Mouse (Mus musculus) myocyte (in vitro differentiated cells): Measurements from ENCODE around the gene Sh3pxd2a. TPM values are rescaled to one million over a fixed set of nuclear protein-coding genes. Genes with fewer than 3 reads are reported as not detected.

Source experiments
- H3K27me3 ChIP-seq: one replicate; pipeline ENCODE4 v1.6.1; 2011; ENCODE audit not compliant: control insufficient read depth, insufficient read depth, insufficient read length
- H3K36me3 ChIP-seq: one replicate; pipeline ENCODE4 v1.6.1; 2011; ENCODE audit not compliant: control insufficient read depth, insufficient read depth
- H3K4me2 ChIP-seq: one replicate; pipeline ENCODE4 v1.6.1; 2011; ENCODE audit warnings: low read depth, control low read depth
- H3K4me3 ChIP-seq: one replicate; pipeline ENCODE4 v1.5.1; 2011; ENCODE audit warnings: mild to moderate bottlenecking, control low read depth, moderate library complexity
- H3K79me2 ChIP-seq: one replicate; pipeline ENCODE4 v1.6.1; 2011; ENCODE audit not compliant: control insufficient read depth, insufficient read depth
- H3ac ChIP-seq: one replicate; pipeline ENCODE4 v1.6.1; 2011; ENCODE audit not compliant: control insufficient read depth, insufficient read length
- CEBPB ChIP-seq: IDR thresholded peaks from 2 replicates; pipeline ENCODE4 v1.6.1; 2011; ENCODE audit warnings: mild to moderate bottlenecking, moderate library complexity; ENCODE audit not compliant: poor library complexity, insufficient read depth, severe bottlenecking
- E2F4 ChIP-seq: IDR thresholded peaks from one replicate; pipeline ENCODE4 v1.6.1; 2011; ENCODE audit warnings: mild to moderate bottlenecking, control low read depth, moderate library complexity; ENCODE audit not compliant: insufficient read depth
- MAX ChIP-seq: IDR thresholded peaks from one replicate; pipeline ENCODE4 v1.6.1; 2011; ENCODE audit warnings: low read depth, mild to moderate bottlenecking, control low read depth
- MYOD1 ChIP-seq, 3 experiments: IDR thresholded peaks; one replicate each; pipeline ENCODE4 v1.6.1; 2011; ENCODE audit warnings: control low read depth in 2 of 3, low read depth in 2 of 3, mild to moderate bottlenecking in 2 of 3, moderate library complexity in 1 of 3; ENCODE audit not compliant: insufficient read length in 2 of 3, control insufficient read depth in 1 of 3
- MYOG ChIP-seq, 3 experiments: IDR thresholded peaks; one replicate each; pipeline ENCODE4 v1.6.1; 2011; ENCODE audit warnings: control low read depth in 2 of 3, low read depth in 2 of 3, mild to moderate bottlenecking in 2 of 3; ENCODE audit not compliant: insufficient read length in 2 of 3, control insufficient read depth in 1 of 3, insufficient read depth in 1 of 3
- POLR2A ChIP-seq: IDR thresholded peaks from one replicate; pipeline ENCODE4 v1.6.1; 2011; ENCODE audit warnings: low read depth, mild to moderate bottlenecking, control low read depth, moderate library complexity; ENCODE audit not compliant: insufficient read length
- POLR2AphosphoS2 ChIP-seq: IDR thresholded peaks from one replicate; pipeline ENCODE4 v1.6.1; 2011; ENCODE audit warnings: low read depth, control low read depth; ENCODE audit not compliant: insufficient read length
- REST ChIP-seq: IDR thresholded peaks from one replicate; pipeline ENCODE4 v1.6.1; 2011; ENCODE audit warnings: mild to moderate bottlenecking, control low read depth, moderate library complexity; ENCODE audit not compliant: insufficient read depth, insufficient read length
- SRF ChIP-seq: IDR thresholded peaks from one replicate; pipeline ENCODE4 v1.6.1; 2011; ENCODE audit warnings: low read depth; ENCODE audit not compliant: control insufficient read depth, insufficient read length
- TCF12 ChIP-seq: IDR thresholded peaks from one replicate; pipeline ENCODE4 v1.6.1; 2011; ENCODE audit warnings: mild to moderate bottlenecking, control low read depth; ENCODE audit not compliant: poor library complexity, insufficient read depth, severe bottlenecking
- TCF3 ChIP-seq: IDR thresholded peaks from one replicate; pipeline ENCODE4 v1.6.1; 2011; ENCODE audit warnings: low read depth, control low read depth; ENCODE audit not compliant: insufficient read length
- USF1 ChIP-seq: IDR thresholded peaks from one replicate; pipeline ENCODE4 v1.6.1; 2011; ENCODE audit warnings: low read depth, mild to moderate bottlenecking, control low read depth, moderate library complexity
- polyA plus RNA-seq: library from polyadenylated mRNA; unstranded; fragments of >200 nt; fragmentation: generic; extraction: Trizol; gene quantifications from one replicate; pipeline ENCODE4 v1.2.1, GENCODE M21; 2012; ENCODE audit warnings: missing spikeins

Gene Sh3pxd2a
- polyA plus RNA-seq, 1 experiment, result 59.5 TPM

GRCm38 (mm10) chr19:47498942-47499341 is 34.7 kb upstream of the Sh3pxd2a start:
- Histone ChIP-seq H3K79me2 (peaks cover 3% of the 10 kb centered on the region), H3K36me3 (no peaks in the 10 kb centered on the region), H3ac (no peak overlapping the region), H3K27me3 (no peaks in the 10 kb centered on the region), H3K4me2 (no peak overlapping the region), H3K4me3 (no peak overlapping the region)
- TF ChIP-seq POLR2AphosphoS2 (peak; percentile 37), REST (no peak), MAX (no peak), TCF12 (no peak)

DNA sequence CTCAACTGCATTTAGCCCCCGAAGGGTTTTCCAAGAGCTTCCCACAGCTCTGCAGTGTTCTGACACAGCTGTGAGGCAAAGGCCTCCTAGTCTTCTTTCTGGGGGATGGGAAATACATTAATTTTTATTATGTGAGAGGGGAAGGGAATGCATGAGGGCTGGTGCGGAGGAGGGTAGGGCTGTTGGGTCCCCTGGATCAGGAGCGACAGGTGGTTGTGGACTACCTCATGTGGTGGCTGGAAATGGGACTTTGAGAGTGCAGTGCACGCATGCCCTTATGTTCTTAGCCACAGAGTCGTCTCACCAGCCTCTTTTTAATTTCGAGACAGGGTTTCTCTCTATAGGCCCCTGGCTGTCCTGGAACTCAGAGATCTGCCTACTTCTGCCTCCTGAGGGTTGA is 33.5 kb upstream of the Sh3pxd2a start:
- no peaks in the 10 kb centered on the region for H3K27me3 ChIP-seq
- H3K4me3 ChIP-seq, result no peak overlapping the region
- no peak overlapping the region for H3K4me2 ChIP-seq
- no peaks in the 10 kb centered on the region for H3K79me2 ChIP-seq
- H3K36me3 ChIP-seq, result no peaks in the 10 kb centered on the region
- TF ChIP-seq POLR2AphosphoS2, result no peak
- TF ChIP-seq TCF3, result no peak
- peak in 2 of 3 experiments; percentile 11 to 78 for TF ChIP-seq MYOG (IDR thresholded peaks at IDR 0.05; ENCODE audit: control insufficient read depth in 1 of 3, insufficient read depth in 1 of 3, insufficient read length in 2 of 3, low read depth in 2 of 3)
- peak in 2 of 3 experiments; percentile 62 to 89 for TF ChIP-seq MYOD1 (IDR thresholded peaks at IDR 0.05; ENCODE audit: control insufficient read depth in 1 of 3, insufficient read length in 2 of 3, low read depth in 2 of 3)
- TF ChIP-seq SRF, result no peak
- TF ChIP-seq CEBPB, result no peak
- H3ac ChIP-seq, result no peak overlapping the region

DNA sequence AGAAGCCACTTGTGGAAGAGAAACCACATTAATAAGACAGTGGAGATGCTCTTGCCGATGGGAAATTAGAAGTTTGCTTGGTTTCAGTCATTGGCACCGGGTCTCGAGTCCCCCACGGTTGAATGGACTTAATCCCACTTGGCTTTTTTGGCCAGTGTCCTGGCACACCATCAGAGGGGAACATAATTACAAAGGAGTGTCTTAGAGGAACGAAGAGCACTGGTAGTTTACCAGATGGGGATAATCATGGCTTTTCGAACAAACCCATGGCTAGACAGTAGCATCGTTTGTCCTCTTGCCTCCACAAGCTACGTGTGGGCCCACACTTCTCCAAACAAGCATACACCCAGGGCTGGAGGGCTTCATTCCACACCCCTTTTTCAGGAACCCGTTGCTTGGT is 33.1 kb upstream of the Sh3pxd2a start:
- Histone ChIP-seq H3K4me2 (no peak overlapping the region), H3K79me2 (no peaks in the 10 kb centered on the region), H3K4me3 (no peak overlapping the region), H3ac (no peak overlapping the region), H3K36me3 (no peaks in the 10 kb centered on the region), H3K27me3 (no peaks in the 10 kb centered on the region)
- TF ChIP-seq TCF3 (no peak), POLR2A (no peak), REST (no peak), CEBPB (no peak), MAX (no peak), TCF12 (no peak), SRF (no peak), USF1 (no peak), POLR2AphosphoS2 (no peak)

DNA sequence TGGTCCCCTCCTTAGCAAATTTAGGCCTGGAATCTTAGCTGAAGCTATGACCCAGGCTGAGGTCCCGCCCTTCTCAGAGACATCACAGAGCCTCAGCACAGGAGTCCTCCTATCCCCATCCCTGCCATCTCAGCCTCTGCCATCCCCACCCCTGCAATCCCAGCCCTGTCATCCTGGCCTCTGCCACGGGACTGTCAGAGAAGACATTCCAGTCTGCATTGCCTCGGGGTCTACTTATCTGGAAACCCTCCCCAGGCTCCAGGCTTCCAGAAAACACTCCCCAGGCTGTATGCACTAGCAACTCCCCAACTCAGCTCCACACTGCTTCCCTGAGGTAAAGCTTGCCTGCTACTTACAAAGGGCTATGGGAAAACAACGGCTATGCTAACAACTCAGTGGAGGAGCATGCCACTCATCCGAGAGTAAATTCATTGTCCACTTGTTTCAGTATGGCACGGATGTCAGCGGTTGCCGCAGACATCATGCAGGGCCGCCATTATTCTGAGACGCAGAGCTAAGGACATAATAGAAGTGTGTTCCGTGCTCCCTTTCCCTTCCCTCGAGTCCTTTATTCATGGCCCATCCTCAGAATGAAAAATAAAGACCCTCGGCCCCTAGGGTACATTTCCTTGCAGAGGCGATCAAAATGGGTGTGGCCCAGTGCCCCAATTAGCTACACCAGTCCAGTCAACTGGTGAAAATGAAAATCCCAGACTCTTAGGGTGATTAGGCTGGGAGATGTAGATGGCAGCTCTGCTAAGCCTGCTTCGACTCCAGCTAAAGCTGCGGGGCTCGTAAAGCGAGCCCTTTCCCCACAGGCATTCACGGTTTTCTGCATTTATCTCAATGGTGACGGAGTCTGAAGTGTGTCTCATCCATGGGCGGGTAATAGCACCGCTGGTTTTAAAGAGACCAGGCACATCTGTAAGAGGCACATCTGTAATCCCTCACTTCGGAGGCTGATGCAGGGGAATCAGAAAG is 29.1 kb upstream of the Sh3pxd2a start:
- Histone ChIP-seq H3K4me3 (no peak overlapping the region), H3K79me2 (no peaks in the 10 kb centered on the region), H3K36me3 (no peaks in the 10 kb centered on the region), H3K4me2 (no peak overlapping the region), H3ac (no peak overlapping the region), H3K27me3 (no peaks in the 10 kb centered on the region)
- TF ChIP-seq TCF12 (no peak), POLR2AphosphoS2 (no peak), CEBPB (no peak), MAX (no peak), POLR2A (no peak), SRF (no peak), MYOG (IDR thresholded peaks at IDR 0.05; ENCODE audit: control insufficient read depth in 1 of 3, insufficient read depth in 1 of 3, insufficient read length in 2 of 3, low read depth in 2 of 3) (no peak), E2F4 (no peak), USF1 (no peak), MYOD1 (IDR thresholded peaks at IDR 0.05; ENCODE audit: control insufficient read depth in 1 of 3, insufficient read length in 2 of 3, low read depth in 2 of 3) (no peak), REST (no peak), TCF3 (no peak)

- no peak for TF ChIP-seq SRF
- no peak for TF ChIP-seq E2F4
- no peak for TF ChIP-seq MYOD1 (IDR thresholded peaks at IDR 0.05; ENCODE audit: control insufficient read depth in 1 of 3, insufficient read length in 2 of 3, low read depth in 2 of 3)
- TF ChIP-seq MYOG (IDR thresholded peaks at IDR 0.05; ENCODE audit: control insufficient read depth in 1 of 3, insufficient read depth in 1 of 3, insufficient read length in 2 of 3, low read depth in 2 of 3), result no peak
- TF ChIP-seq REST, result no peak
- no peak for TF ChIP-seq MAX
- TF ChIP-seq USF1, result no peak
- TF ChIP-seq TCF12, result no peak
- TF ChIP-seq CEBPB, result no peak
- TF ChIP-seq TCF3, result no peak
- no peak for TF ChIP-seq POLR2AphosphoS2
- TF ChIP-seq POLR2A, result no peak
- peak overlapping the region; percentile 22 for H3K4me2 ChIP-seq
- no peak overlapping the region for H3ac ChIP-seq
- no peaks in the 10 kb centered on the region for H3K36me3 ChIP-seq
- H3K4me3 ChIP-seq, result no peak overlapping the region
- no peaks in the 10 kb centered on the region for H3K79me2 ChIP-seq
- H3K27me3 ChIP-seq, result no peaks in the 10 kb centered on the region
These were observed 28.2 kb upstream of the Sh3pxd2a start for GRCm38 (mm10) chr19:47492422-47492821.
